Mouse (Mus musculus) spleen, adult 2 months (tissue): ENCODE results near the gene 2210016F16Rik. TPM values are rescaled to one million over a fixed set of nuclear protein-coding genes. Genes with fewer than 3 reads are reported as not detected.
"Not testable (repeated sequence)": the region's sequence is repeated elsewhere in the genome, so short reads cannot be mapped to it uniquely, and the experiment has no call there.

Experiments
- DNase-seq, 2 experiments: peaks; one replicate each; pipeline versions ENCODE4 v3.0.0 to v3.0.0-alpha.2; 2012 to 2021; ENCODE audit warnings: low spot score in 2 of 2, low read depth in 1 of 2
- H3K27ac ChIP-seq: fragments of 200-500 bp; 2 replicates; pipeline ENCODE4 v1.5.1; 2012; ENCODE audit warnings: low read length, inconsistent platforms; ENCODE audit not compliant: insufficient read depth
- H3K27me3 ChIP-seq: fragments of 200-500 bp; 2 replicates; pipeline ENCODE4 v1.6.1; 2012; ENCODE audit warnings: mild to moderate bottlenecking, moderate library complexity, low read length, inconsistent platforms; ENCODE audit not compliant: control insufficient read depth, insufficient read depth
- H3K36me3 ChIP-seq: fragments of 200-500 bp; 2 replicates; pipeline ENCODE4 v1.6.1; 2012; ENCODE audit warnings: mild to moderate bottlenecking, low read length, inconsistent platforms; ENCODE audit not compliant: control insufficient read depth, insufficient read depth
- H3K4me1 ChIP-seq: fragments of 200-500 bp; 2 replicates; pipeline ENCODE4 v1.6.1; 2011; ENCODE audit warnings: inconsistent platforms; ENCODE audit not compliant: control insufficient read depth, insufficient read depth, insufficient read length
- H3K4me3 ChIP-seq: fragments of 200-500 bp; 2 replicates; pipeline ENCODE4 v1.5.1; 2011; ENCODE audit warnings: mild to moderate bottlenecking, inconsistent platforms; ENCODE audit not compliant: insufficient read depth, insufficient read length; ENCODE audit errors: extremely low read depth
- CTCF ChIP-seq: fragments of 200-500 bp; IDR thresholded peaks from 2 replicates; pipeline ENCODE4 v1.5.1; 2011; ENCODE audit warnings: mild to moderate bottlenecking, inconsistent platforms; ENCODE audit not compliant: insufficient read depth, insufficient read length, insufficient replicate concordance; ENCODE audit errors: extremely low read depth
- POLR2A ChIP-seq: fragments of 200-500 bp; IDR thresholded peaks from 2 replicates; pipeline ENCODE4 v1.6.1; 2011; ENCODE audit warnings: low read depth, low read length, inconsistent platforms
- WGBS: fragments of 180-500 bp; shearing (Covaris S2); methylation state at CpG from one replicate; pipeline ENCODE4 v1.1.7; 2018; 5-methylcytosine and 5-hydroxymethylcytosine counted together
- polyA plus RNA-seq: library from polyadenylated mRNA; depleted of rRNA; stranded (reverse); fragments of >200 nt; gene quantifications from 2 replicates; pipeline ENCODE4 v1.2.3, GENCODE M21; 2012

The 2210016F16Rik gene
- polyA plus RNA-seq, 1 experiment: 14.4 TPM

- DNase-seq: no peak
- Histone ChIP-seq H3K4me1 (no peaks in the 10 kb centered on the region), H3K36me3 (peaks cover 23% of the 10 kb centered on the region), H3K4me3 (peak overlapping the region; percentile 85), H3K27me3 (no peaks in the 10 kb centered on the region), H3K27ac (no peak overlapping the region)
- WGBS: 3% methylated on average over 11 of the region's 11 CpGs
- no peak for TF ChIP-seq POLR2A
- TF ChIP-seq CTCF: no peak
Observed at GRCm38 (mm10) chr13:58400576-58400975, 15.6 kb upstream of the 2210016F16Rik start.

- no peak for TF ChIP-seq CTCF
- no peak for TF ChIP-seq POLR2A
- Histone ChIP-seq H3K27ac (no peak overlapping the region), H3K27me3 (no peaks in the 10 kb centered on the region), H3K4me3 (no peak overlapping the region), H3K4me1 (no peaks in the 10 kb centered on the region), H3K36me3 (peaks cover 36% of the 10 kb centered on the region)
- no peak for DNase-seq
- WGBS: 94% methylated on average over 13 of the region's 13 CpGs
Observed at GRCm38 (mm10) chr13:58397651-58398050, 12.6 kb upstream of the 2210016F16Rik start.

- DNase-seq, H3K27me3 ChIP-seq, H3K27ac ChIP-seq, H3K4me3 ChIP-seq, H3K4me1 ChIP-seq: not testable (repeated sequence)
- H3K36me3 ChIP-seq: peaks cover 46% of the 10 kb centered on the region
- 90% methylated on average over 11 of the region's 11 CpGs for WGBS
Observed at GRCm38 (mm10) chr13:58394392-58394791, 9.4 kb upstream of the 2210016F16Rik start.

- Histone ChIP-seq H3K4me3 (no peak overlapping the region), H3K27ac (no peak overlapping the region), H3K36me3 (peaks cover 17% of the 10 kb centered on the region), H3K4me1 (peaks cover 5% of the 10 kb centered on the region), H3K27me3 (no peaks in the 10 kb centered on the region)
- WGBS: 87% methylated on average over 2 of the region's 2 CpGs
- no peak for TF ChIP-seq CTCF
- no peak for TF ChIP-seq POLR2A
- no peak for DNase-seq
Observed at GRCm38 (mm10) chr13:58389324-58389951, 4.4 kb upstream of the 2210016F16Rik start.

GRCm38 (mm10) chr13:58388379-58388778 is 3.4 kb upstream of the 2210016F16Rik start:
- H3K4me1 ChIP-seq: peaks cover 5% of the 10 kb centered on the region

GRCm38 (mm10) chr13:58387948-58388347 is 2.9 kb upstream of the 2210016F16Rik start:
- Histone ChIP-seq H3K27ac (no peak overlapping the region), H3K4me3 (no peak overlapping the region), H3K4me1 (peaks cover 5% of the 10 kb centered on the region), H3K27me3 (no peaks in the 10 kb centered on the region), H3K36me3 (peaks cover 13% of the 10 kb centered on the region)
- DNase-seq: peak; percentile 59 to 79
- TF ChIP-seq CTCF (peak; percentile 65; the same call in 1 of the 2 replicates), POLR2A (no peak)
- 20% methylated on average over 7 of the region's 7 CpGs for WGBS

More at GRCm38 (mm10) chr13:58388379-58388778, 3.4 kb upstream of the 2210016F16Rik start:
- DNase-seq: no peak
- TF ChIP-seq POLR2A: no peak
- no peak for TF ChIP-seq CTCF
- no peak overlapping the region for H3K27ac ChIP-seq
- no peaks in the 10 kb centered on the region for H3K27me3 ChIP-seq
- no peak overlapping the region for H3K4me3 ChIP-seq
- WGBS: 52% methylated on average over 3 of the region's 3 CpGs
- peaks cover 13% of the 10 kb centered on the region for H3K36me3 ChIP-seq

GRCm38 (mm10) chr13:58385547-58385920 is 509 bp upstream of the 2210016F16Rik start:
- TF ChIP-seq CTCF: no peak
- TF ChIP-seq POLR2A: no peak
- WGBS: 83% methylated on average over 7 of the region's 7 CpGs
- no peak for DNase-seq
- Histone ChIP-seq H3K36me3 (peaks cover 21% of the 10 kb centered on the region), H3K27ac (peak overlapping the region; percentile 71; the same call in 1 of the 2 replicates), H3K4me1 (peaks cover 5% of the 10 kb centered on the region), H3K4me3 (peak overlapping the region; percentile 86; the same call in 1 of the 2 replicates), H3K27me3 (no peaks in the 10 kb centered on the region)
